Mouse (Mus musculus): ENCODE data around the gene Ddx24.

- TF ChIP-seq CTCF (IDR thresholded peaks at IDR 0.05; ENCODE audit: low read depth, low read length) (no peak), POLR2A (IDR thresholded peaks at IDR 0.05; ENCODE audit: extremely low read depth, insufficient read depth, low read length) (no peak)
These were observed 29.9 kb downstream of the Ddx24 start for GRCm38 (mm10) chr12:103395486-103396275.
